Comparison of ENCODE assay signal across 8 mouse cellular contexts in the genomic region with DNA sequence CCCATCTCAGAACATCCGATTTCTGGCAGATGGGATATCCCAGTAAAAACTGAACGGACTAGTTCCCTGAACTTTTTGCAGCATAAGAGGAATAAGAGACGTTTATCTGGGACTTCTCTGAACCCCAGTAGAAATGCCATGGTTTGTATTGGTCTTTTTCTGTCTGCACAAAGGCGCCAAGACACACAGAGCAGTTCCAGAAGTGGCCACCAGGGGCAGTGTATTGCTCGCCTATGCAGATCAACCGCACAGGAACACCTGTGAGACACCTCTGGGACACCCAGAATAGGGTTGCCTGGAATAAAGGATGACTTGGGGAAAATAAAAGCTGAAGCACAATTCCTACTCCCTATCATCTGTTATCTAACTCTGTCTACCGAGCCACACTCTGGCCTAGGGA.
DNase-seq lines count a peak whose midpoint lies in the region; ATAC-seq and TF ChIP-seq lines count a peak whose summit lies in the region.

No protein-coding gene starts in this region.

- TF ChIP-seq EP300 in liver, embryonic 14.5 days (IDR thresholded peaks at IDR 0.05; ENCODE audit: low read depth): no peak

- intact Hi-C loops in left cerebral cortex, postnatal 36 days (cut with DNase I): no loop called here

- H3K4me1 ChIP-seq in intestine, embryonic 14.5 days (replicated peaks; ENCODE audit: control insufficient read depth, insufficient read depth, low read length): no peaks in the 10 kb centered on the region
- no peaks in the 10 kb centered on the region for H3K4me1 ChIP-seq in intestine, embryonic 16.5 days (ENCODE audit: control insufficient read depth, insufficient read depth, low read length)
- peaks cover 67% of the 10 kb centered on the region for H3K4me1 ChIP-seq in G1E (ENCODE audit: insufficient read depth, low read depth, low read length)
- no peaks in the 10 kb centered on the region; a peak in 1 of 4 replicates for H3K4me1 ChIP-seq in liver, embryonic 14.5 days (replicated peaks; ENCODE audit: control insufficient read depth in 2 of 2, insufficient read depth in 2 of 2, low read length in 1 of 2)
- H3K4me1 ChIP-seq in testis, adult 2 months (ENCODE audit: control insufficient read depth, insufficient read depth, low read length): peaks cover 2% of the 10 kb centered on the region

- ATAC-seq in intestine, embryonic 14.5 days (replicated peaks; ENCODE audit: low FRiP score, low TSS enrichment, low read depth): no peak
- ATAC-seq in intestine, embryonic 16.5 days: no peak
- ATAC-seq in G1E (ENCODE audit: extremely low read depth, insufficient number of reproducible peaks, low FRiP score, poor library complexity, severe bottlenecking): no peak
- ATAC-seq in liver, embryonic 14.5 days (ENCODE audit: insufficient read depth): no peak

- H3K27me3 ChIP-seq in intestine, embryonic 14.5 days (replicated peaks; ENCODE audit: control insufficient read depth, insufficient read depth, low read length): no peaks in the 10 kb centered on the region
- no peaks in the 10 kb centered on the region for H3K27me3 ChIP-seq in intestine, embryonic 16.5 days (replicated peaks; ENCODE audit: control insufficient read depth, insufficient read depth, low read length)
- H3K27me3 ChIP-seq in G1E (ENCODE audit: insufficient read depth, low read length): no peaks in the 10 kb centered on the region
- no peaks in the 10 kb centered on the region for H3K27me3 ChIP-seq in liver, embryonic 14.5 days (ENCODE audit: control insufficient read depth, insufficient read depth, low read length)
- H3K27me3 ChIP-seq in testis, adult 2 months (ENCODE audit: control insufficient read depth, insufficient read depth, low read length): no peaks in the 10 kb centered on the region

- H3K36me3 ChIP-seq in intestine, embryonic 14.5 days (ENCODE audit: control insufficient read depth, insufficient read depth, low read length): no peaks in the 10 kb centered on the region
- no peaks in the 10 kb centered on the region for H3K36me3 ChIP-seq in intestine, embryonic 16.5 days (ENCODE audit: control insufficient read depth, insufficient read depth, low read length)
- no peaks in the 10 kb centered on the region for H3K36me3 ChIP-seq in G1E (replicated peaks)
- H3K36me3 ChIP-seq in liver, embryonic 14.5 days (replicated peaks; ENCODE audit: control insufficient read depth, insufficient read depth, low read depth): no peaks in the 10 kb centered on the region
- no peaks in the 10 kb centered on the region for H3K36me3 ChIP-seq in testis, adult 2 months (ENCODE audit: control insufficient read depth, insufficient read depth, low read length)

- no peak overlapping the region for H3K27ac ChIP-seq in intestine, embryonic 14.5 days (ENCODE audit: low read depth)
- H3K27ac ChIP-seq in intestine, embryonic 16.5 days (ENCODE audit: low read length): no peak overlapping the region
- no peak overlapping the region for H3K27ac ChIP-seq in liver, embryonic 14.5 days
- no peak overlapping the region for H3K27ac ChIP-seq in testis, adult 2 months (ENCODE audit: control insufficient read depth, insufficient read depth, low read depth, low read length)

- no peaks in the 10 kb centered on the region for H3K9me3 ChIP-seq in intestine, embryonic 14.5 days (ENCODE audit: control insufficient read depth, low read length)
- no peaks in the 10 kb centered on the region for H3K9me3 ChIP-seq in intestine, embryonic 16.5 days (ENCODE audit: control insufficient read depth, low read length)
- no peaks in the 10 kb centered on the region for H3K9me3 ChIP-seq in G1E (replicated peaks)
- no peaks in the 10 kb centered on the region for H3K9me3 ChIP-seq in liver, embryonic 14.5 days (ENCODE audit: control insufficient read depth, low read length)

- TF ChIP-seq CTCF in G1E (IDR thresholded peaks at IDR 0.05; ENCODE audit: low read depth, low read length): peak; percentile 63
- TF ChIP-seq CTCF in liver, embryonic 14.5 days (IDR thresholded peaks at IDR 0.05; ENCODE audit: low read depth): peak; percentile 87
- peak; percentile 91 for TF ChIP-seq CTCF in testis, adult 2 months (IDR thresholded peaks at IDR 0.05; ENCODE audit: control insufficient read depth, insufficient read depth, insufficient replicate concordance, low read depth, low read length)

- no peak overlapping the region for H3K9ac ChIP-seq in intestine, embryonic 14.5 days (ENCODE audit: low read length)
- no peak overlapping the region for H3K9ac ChIP-seq in intestine, embryonic 16.5 days (ENCODE audit: low read depth, low read length)
- no peak overlapping the region for H3K9ac ChIP-seq in liver, embryonic 14.5 days (replicated peaks)

- 70% methylated on average over 7 of the region's 7 CpGs for WGBS in intestine, embryonic 14.5 days
- 73% methylated on average over 7 of the region's 7 CpGs for WGBS in intestine, embryonic 16.5 days
- 60% methylated on average over 7 of the region's 7 CpGs for WGBS in liver, embryonic 14.5 days (ENCODE audit: insufficient replicate concordance)

- TF ChIP-seq POLR2A in testis, adult 2 months (IDR thresholded peaks at IDR 0.05; ENCODE audit: control insufficient read depth, low read depth, low read length): no peak

- no peak overlapping the region for H3K4me2 ChIP-seq in intestine, embryonic 14.5 days (ENCODE audit: low read length)
- no peak overlapping the region for H3K4me2 ChIP-seq in intestine, embryonic 16.5 days (ENCODE audit: low read depth, low read length)
- H3K4me2 ChIP-seq in liver, embryonic 14.5 days (ENCODE audit: low read depth): no peak overlapping the region

- peak; percentile 70 for DNase-seq in intestine, embryonic 14.5 days (ENCODE audit: low spot score)
- DNase-seq in A20 (ENCODE audit: low read depth, low spot score): peak; percentile 56
- no peak for DNase-seq in G1E (ENCODE audit: low spot score)
- peak; percentile 21 to 51 for DNase-seq in cerebellum, postnatal 4 days (ENCODE audit: low spot score in 2 of 2)
- peak; percentile 7 to 11 (median 7) for DNase-seq in liver, embryonic 14.5 days (ENCODE audit: low read depth in 3 of 3, low spot score in 3 of 3)
- no peak for DNase-seq in left cerebral cortex, postnatal 36 days (ENCODE audit: low spot score in 2 of 2)

- no peak overlapping the region for H3K4me3 ChIP-seq in intestine, embryonic 14.5 days (ENCODE audit: low read depth, low read length)
- no peak overlapping the region for H3K4me3 ChIP-seq in intestine, embryonic 16.5 days (ENCODE audit: low read length)
- no peak overlapping the region for H3K4me3 ChIP-seq in G1E (ENCODE audit: low read depth, low read length)
- H3K4me3 ChIP-seq in liver, embryonic 14.5 days (ENCODE audit: insufficient read depth in 1 of 2, low read depth in 2 of 2, low read length in 2 of 2): no peak overlapping the region
- no peak overlapping the region for H3K4me3 ChIP-seq in testis, adult 2 months (ENCODE audit: control insufficient read depth, low read depth, low read length)

Comparison
In these comparisons a context has a peak if more than half of its experiments do, and no peak if none do; other contexts are left out.
1. DNase-seq: peak in intestine, embryonic 14.5 days (single experiment), A20 (single experiment), cerebellum, postnatal 4 days (2 of 2) and liver, embryonic 14.5 days (3 of 3); none in G1E (single experiment) and left cerebral cortex, postnatal 36 days (0 of 2).
2. Peak in every context shown above with its lines, with median percentiles within 50 percentile points of each other: CTCF ChIP-seq.